Mouse (Mus musculus) spleen, postnatal 10 days (tissue): ENCODE measurements at regions not wholly inside any gene's neighbourhood (a gene's known extent, or its start where the extent isn't known, plus 50 kb on each side); places are given as distances from the start of the nearest gene placed in this dataset.
A peak's percentile ranks its signal among the peaks of the same experiment; 100 is the strongest.

Source experiments
- DNase-seq, 2 experiments: peaks; one replicate each; pipeline ENCODE4 v3.0.0; 2021 to 2022; ENCODE audit warnings: low spot score in 2 of 2

- DNase-seq: no peak
Observed at GRCm38 (mm10) chr5:11983452-11983851, 65.6 kb downstream of the 4933402N22Rik start.

- no peak for DNase-seq
Observed at GRCm38 (mm10) chr5:11989140-11989539, 71.3 kb downstream of the 4933402N22Rik start.

- DNase-seq: no peak
Observed at GRCm38 (mm10) chr5:12000777-12001176, 82.9 kb downstream of the 4933402N22Rik start.

DNA sequence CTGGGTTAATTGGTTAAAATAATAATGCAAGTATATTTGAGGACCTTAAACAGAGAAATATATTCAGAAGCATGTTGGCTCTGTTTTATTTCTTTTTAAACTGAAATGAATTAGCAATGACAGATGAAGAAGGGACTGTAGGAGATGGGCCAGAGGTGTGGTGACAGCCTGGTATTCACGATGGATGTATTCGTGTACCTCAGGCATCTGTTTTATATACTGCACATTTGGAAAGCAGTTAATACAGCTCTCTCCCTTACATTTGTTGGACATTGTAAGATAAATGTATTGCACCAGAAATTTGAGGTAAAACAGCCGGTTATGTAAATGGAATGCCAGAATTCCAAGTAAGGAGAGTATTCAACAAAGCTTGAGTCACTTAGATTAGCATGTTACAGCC is 88.6 kb downstream of the 4933402N22Rik start:
- no peak for DNase-seq

DNA sequence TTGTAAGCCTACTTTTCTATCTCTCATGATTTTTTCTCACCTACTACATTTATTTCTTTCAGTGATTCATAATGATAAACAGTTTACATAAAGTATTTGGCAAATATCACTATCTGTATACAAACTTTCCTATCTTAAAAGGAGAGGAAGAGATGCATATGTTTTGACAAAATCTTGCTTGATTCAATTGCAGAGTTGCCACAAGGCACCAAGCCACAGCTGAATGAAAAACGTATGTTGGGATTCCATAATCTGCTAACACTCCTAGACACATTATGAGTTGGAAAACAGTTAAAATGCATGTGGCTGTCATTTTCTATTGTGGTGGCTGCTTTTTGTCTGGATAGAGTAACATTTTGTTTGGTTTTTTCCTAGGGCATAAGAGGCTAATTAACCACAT is 98.5 kb downstream of the 4933402N22Rik start:
- no peak for DNase-seq

- no peak for DNase-seq
Observed at GRCm38 (mm10) chr5:12020489-12020888, 102.6 kb downstream of the 4933402N22Rik start.

DNA sequence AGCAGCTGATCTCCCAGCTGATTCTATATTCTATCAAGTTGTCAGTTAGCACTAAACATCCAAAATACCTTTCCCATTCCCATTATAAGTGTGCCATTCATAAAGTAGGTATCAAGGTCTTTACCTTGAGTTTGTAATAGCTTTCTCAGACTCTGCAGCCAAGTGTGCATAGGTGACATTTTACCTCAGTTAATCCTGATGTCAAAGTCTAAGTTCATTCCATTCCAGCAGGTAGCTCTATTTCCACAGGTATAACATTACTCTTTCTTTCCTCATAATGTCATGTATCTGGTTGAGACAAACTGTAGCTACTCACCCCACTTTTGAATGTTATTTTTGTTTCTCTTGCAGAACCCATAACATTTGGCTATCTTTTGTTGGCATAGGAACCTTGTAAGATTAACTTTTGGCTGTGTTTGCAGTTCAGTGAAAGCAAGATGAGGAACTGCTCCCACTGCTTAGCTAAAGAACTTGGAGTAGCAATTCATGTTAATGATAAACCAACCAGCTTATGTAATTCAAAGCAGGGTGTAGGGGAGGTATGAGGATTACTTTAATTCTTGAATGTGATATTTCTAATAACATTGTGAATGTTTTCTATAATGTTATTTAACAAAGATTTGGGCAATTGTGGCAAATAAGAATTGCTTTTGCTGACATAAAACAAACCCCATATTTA is 107.0 kb downstream of the 4933402N22Rik start:
- DNase-seq: no peak

DNA sequence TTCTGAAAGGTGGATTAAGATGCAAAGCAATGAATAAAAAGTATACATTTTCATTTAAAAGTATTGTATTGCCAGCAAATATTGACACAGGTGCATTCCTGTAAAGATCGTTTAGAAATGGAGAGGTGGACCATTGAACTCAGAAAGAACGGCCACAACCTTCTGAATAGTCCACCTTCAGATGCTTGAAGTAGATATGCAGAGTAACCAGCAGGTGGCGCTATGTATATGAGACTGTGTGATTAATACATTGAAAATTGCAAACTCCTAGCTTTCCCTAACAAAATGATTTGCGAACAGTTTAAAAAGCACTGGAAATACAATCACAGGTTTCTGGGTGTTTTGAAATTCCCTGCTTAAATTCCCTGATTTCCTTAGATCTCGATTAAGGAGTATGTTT is 112.2 kb downstream of the 4933402N22Rik start:
- peak; percentile 7 to 45 for DNase-seq

- no peak for DNase-seq
Observed at GRCm38 (mm10) chr5:12049806-12050205, 132.0 kb downstream of the 4933402N22Rik start.

- no peak for DNase-seq
Observed at GRCm38 (mm10) chr5:12080191-12080590, 162.3 kb downstream of the 4933402N22Rik start.

DNA sequence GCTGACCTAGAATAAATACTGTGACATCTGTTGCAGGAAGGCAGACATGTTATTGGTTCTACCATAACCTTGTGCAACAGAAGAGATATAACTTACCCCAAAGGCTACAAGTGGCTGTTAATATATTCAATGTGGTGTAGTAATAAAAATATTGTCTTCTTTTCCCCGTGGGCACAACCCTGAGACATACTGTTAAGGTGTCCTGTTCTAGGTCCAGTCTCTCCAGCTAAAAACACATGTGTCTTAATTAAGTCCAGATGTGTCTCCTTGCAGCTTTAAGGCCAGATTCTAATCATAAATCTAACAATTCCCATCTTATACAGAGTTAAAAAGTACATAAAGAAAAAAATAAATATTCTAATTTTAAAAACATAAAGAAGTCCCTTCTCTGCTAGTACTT is 175.8 kb downstream of the 4933402N22Rik start:
- DNase-seq: no peak

GRCm38 (mm10) chr5:12116587-12117354 is 198.9 kb downstream of the 4933402N22Rik start:
- no peak for DNase-seq

DNA sequence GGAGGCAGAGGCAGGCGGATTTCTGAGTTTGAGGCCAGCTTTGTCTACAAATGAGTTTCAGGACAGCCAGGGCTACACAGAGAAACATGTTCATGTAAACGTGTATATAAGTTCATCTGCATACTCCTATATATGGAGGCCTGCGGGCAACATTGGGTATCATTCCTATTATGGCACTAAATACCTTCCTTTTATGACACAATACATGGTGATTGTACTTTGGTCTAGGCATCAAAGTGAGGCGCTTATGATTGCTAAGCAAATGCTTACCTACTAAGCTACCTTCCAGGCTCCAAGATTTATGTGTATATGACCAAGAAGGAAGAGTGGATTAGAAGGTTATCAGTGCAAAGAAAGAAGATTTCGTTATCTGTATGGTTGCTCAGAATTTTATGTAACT is 207.1 kb downstream of the 4933402N22Rik start:
- DNase-seq: no peak

- DNase-seq: no peak
Observed at GRCm38 (mm10) chr5:12127484-12128265, 209.8 kb downstream of the 4933402N22Rik start.

GRCm38 (mm10) chr5:12138961-12139360 is 221.1 kb downstream of the 4933402N22Rik start:
- DNase-seq: no peak

DNA sequence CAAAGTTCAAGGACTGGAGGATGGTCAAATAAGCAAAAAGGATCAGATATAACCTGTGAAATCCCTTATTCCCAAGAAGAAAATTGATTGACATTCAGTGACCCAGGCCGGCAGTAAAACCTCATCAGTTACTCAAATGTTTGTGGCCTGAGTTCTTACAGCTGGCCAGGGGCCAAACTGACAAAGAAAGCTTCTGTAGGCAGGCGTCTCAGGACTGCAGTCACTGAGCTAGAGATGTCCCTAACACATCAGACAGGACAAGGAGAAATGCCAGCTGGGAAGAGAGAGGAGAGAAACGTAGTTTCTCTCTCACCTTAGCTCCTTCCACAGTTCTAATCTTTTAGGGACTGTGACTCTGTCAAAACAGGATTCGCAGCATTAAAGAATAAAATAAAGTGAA is 229.9 kb upstream of the Sema3d start:
- DNase-seq: no peak

DNA sequence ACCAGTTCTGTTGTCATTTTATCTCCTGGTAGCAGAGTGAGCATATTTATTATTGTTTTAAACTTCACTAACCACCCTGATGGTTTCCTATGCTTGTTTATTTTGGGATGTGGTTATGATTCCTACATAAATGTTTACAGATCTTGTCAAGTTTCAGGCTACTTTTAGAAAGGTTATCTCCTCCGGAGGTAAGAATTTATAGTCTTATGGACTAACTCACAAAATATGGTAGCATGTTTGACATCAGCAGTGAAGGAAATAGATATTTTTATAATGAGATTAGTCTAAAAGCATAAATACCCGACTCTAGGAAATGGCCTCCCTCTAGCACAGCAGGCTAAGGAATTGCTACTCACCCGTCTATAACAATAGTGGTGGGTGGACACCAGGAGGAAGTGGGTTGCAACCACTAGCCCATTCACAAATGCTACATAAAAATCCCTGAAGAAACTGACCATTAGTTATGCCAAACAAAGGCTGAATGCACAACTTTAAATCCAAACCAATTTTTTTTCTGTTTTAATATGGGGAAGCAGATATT is 228.6 kb upstream of the Sema3d start:
- DNase-seq: no peak

DNA sequence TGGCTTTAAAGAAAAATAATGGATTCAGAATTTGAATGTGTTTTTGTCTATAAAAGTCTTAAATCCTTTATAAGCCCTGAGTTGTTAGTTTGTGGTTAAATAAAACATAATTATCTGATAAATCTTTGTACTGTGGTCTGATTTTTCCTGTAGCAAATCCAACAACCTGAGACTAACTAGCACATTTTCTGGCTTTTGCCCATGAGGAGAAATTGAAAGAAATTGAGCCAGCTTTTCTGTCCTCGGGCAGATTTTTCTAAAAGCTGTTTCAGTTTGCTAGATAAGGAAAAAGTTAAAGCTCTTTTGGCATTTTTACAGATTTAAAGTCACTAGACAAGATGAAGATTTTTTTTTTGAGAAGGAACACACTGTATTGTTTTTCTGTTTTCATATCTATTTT is 191.5 kb upstream of the Sema3d start:
- no peak for DNase-seq

DNA sequence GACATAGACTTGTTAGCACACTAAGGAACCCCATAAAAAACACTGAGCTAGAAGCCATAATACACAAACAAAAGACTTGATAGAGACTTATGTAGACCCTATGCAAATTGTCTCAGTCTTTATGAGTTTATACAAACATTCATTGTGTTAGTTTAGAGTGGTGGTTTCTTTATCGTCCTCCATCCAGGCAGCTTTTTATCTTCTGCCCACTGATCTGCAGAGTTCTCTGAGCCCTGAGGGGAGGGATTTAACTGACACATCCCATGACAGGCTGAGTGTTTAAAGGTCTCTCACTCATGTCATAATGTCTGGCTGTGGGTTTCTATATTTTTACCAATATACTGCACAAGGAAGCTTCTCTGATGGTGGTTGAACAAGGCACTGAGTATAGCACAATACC is 175.7 kb upstream of the Sema3d start:
- no peak for DNase-seq

- DNase-seq: no peak
Observed at GRCm38 (mm10) chr5:12209631-12210030, 173.6 kb upstream of the Sema3d start.

- no peak for DNase-seq
Observed at GRCm38 (mm10) chr5:12213448-12213847, 169.7 kb upstream of the Sema3d start.

- DNase-seq: no peak
Observed at GRCm38 (mm10) chr5:12219424-12220107, 163.6 kb upstream of the Sema3d start.
